Mouse (Mus musculus) bone marrow macrophage, adult 2 months (primary cell): ENCODE measurements around the gene Krtap29-1.

Source experiments
- CTCF ChIP-seq: IDR thresholded peaks from 2 replicates; pipeline ENCODE4 v1.5.1; 2012; ENCODE audit warnings: low read depth, mild to moderate bottlenecking, low read length, moderate library complexity
- POLR2A ChIP-seq: IDR thresholded peaks from 2 replicates; pipeline ENCODE4 v1.6.1; 2012; ENCODE audit warnings: mild to moderate bottlenecking, low read depth, low read length, borderline replicate concordance

GRCm38 (mm10) chr11:99994384-99994661, 15.5 kb upstream of the Krtap29-1 start:
- TF ChIP-seq CTCF (no peak), POLR2A (no peak)
